Mouse (Mus musculus) cerebellum, adult 2 months (tissue): ENCODE measurements around the gene 2810006K23Rik. TPM values are rescaled to one million over a fixed set of nuclear protein-coding genes. Genes with fewer than 3 reads are reported as not detected.
A peak's percentile ranks its signal among the peaks of the same experiment; 100 is the strongest.
"Not testable (repeated sequence)": the region's sequence is repeated elsewhere in the genome, so short reads cannot be mapped to it uniquely, and the experiment has no call there.

Source experiments
- DNase-seq, 2 experiments: peaks; one replicate each; pipeline ENCODE4 v3.0.0; 2021
- H3K27ac ChIP-seq: fragments of 200-500 bp; 2 replicates; pipeline ENCODE4 v1.5.1; 2012; ENCODE audit warnings: low read length, control low read depth, inconsistent platforms; ENCODE audit not compliant: insufficient read depth
- H3K27me3 ChIP-seq: fragments of 200-500 bp; 2 replicates; pipeline ENCODE4 v1.6.1; 2012; ENCODE audit warnings: inconsistent platforms, mild to moderate bottlenecking, low read length, moderate library complexity; ENCODE audit not compliant: control insufficient read depth, insufficient read depth
- H3K4me1 ChIP-seq: fragments of 200-500 bp; 2 replicates; pipeline ENCODE4 v1.6.1; 2011; ENCODE audit warnings: low read length; ENCODE audit not compliant: control insufficient read depth, insufficient read depth
- H3K4me3 ChIP-seq: fragments of 200-500 bp; replicated peaks from 2 replicates; pipeline ENCODE3; 2011; ENCODE audit warnings: mild to moderate bottlenecking, low read depth, low read length, control low read depth; ENCODE audit not compliant: insufficient read depth
- CTCF ChIP-seq: fragments of 200-500 bp; IDR thresholded peaks from 2 replicates; pipeline ENCODE4 v1.5.1; 2011; ENCODE audit warnings: low read depth, mild to moderate bottlenecking, control low read depth, low read length, moderate library complexity, borderline replicate concordance; ENCODE audit not compliant: insufficient read depth
- POLR2A ChIP-seq: fragments of 200-500 bp; IDR thresholded peaks from 2 replicates; pipeline ENCODE4 v1.6.1; 2011; ENCODE audit warnings: low read length, control low read depth, borderline replicate concordance; ENCODE audit not compliant: insufficient read depth
- WGBS: fragments of 180-500 bp; shearing (Covaris S2); methylation state at CpG from one replicate; pipeline ENCODE4 v1.1.7; 2018; 5-methylcytosine and 5-hydroxymethylcytosine counted together
- polyA plus RNA-seq: library from polyadenylated mRNA; depleted of rRNA; stranded (reverse); fragments of >200 nt; gene quantifications from 2 replicates; pipeline ENCODE4 v1.2.3, GENCODE M21; 2012; rRNA removed

Gene 2810006K23Rik
- 10.5 and 12.0 TPM in 2 replicates for polyA plus RNA-seq

- H3K27me3 ChIP-seq: no peaks in the 10 kb centered on the region
- no peaks in the 10 kb centered on the region; the same call in 1 of the 2 replicates for H3K4me1 ChIP-seq
- H3K27ac ChIP-seq: peak within 1 kb of the TSS; percentile 92
- TF ChIP-seq POLR2A (peak; percentile 100), CTCF (no peak)
- DNase-seq: peak; percentile 100
- H3K4me3 ChIP-seq: peak within 1 kb of the TSS; percentile 93
- WGBS: under 1% methylated on average over 72 of the region's 72 CpGs
Observed at GRCm38 (mm10) chr5:124327510-124328364, at the start of gene 2810006K23Rik, which contains the start of gene Mphosph9. Gene 2810006K23Rik, plus strand, starts transcription at chr5:124328089. Gene Mphosph9, minus strand, starts transcription at chr5:124327972.

GRCm38 (mm10) chr5:124282854-124283253, 45.0 kb upstream of the 2810006K23Rik start:
- WGBS: 83% methylated on average over 2 of the region's 2 CpGs
- Histone ChIP-seq H3K4me3 (no peak overlapping the region), H3K4me1 (no peaks in the 10 kb centered on the region), H3K27ac (no peak overlapping the region), H3K27me3 (no peaks in the 10 kb centered on the region)
- TF ChIP-seq CTCF: no peak
- no peak for TF ChIP-seq POLR2A
- DNase-seq: no peak

- H3K4me1 ChIP-seq: no peaks in the 10 kb centered on the region
- DNase-seq: peak; percentile 23
- no peak overlapping the region for H3K27ac ChIP-seq
- TF ChIP-seq POLR2A (no peak), CTCF (peak; percentile 41; the same call in 1 of the 2 replicates)
- H3K4me3 ChIP-seq: no peak overlapping the region
- 75% methylated on average over 3 of the region's 3 CpGs for WGBS
- no peaks in the 10 kb centered on the region for H3K27me3 ChIP-seq
Observed at GRCm38 (mm10) chr5:124284330-124284729, 43.6 kb upstream of the 2810006K23Rik start.

- DNase-seq: no peak
- H3K27ac ChIP-seq: no peak overlapping the region
Observed at GRCm38 (mm10) chr5:124287616-124288247, 40.2 kb upstream of the 2810006K23Rik start.

GRCm38 (mm10) chr5:124290216-124290615, 37.7 kb upstream of the 2810006K23Rik start:
- no peaks in the 10 kb centered on the region for H3K27me3 ChIP-seq
- H3K4me1 ChIP-seq: no peaks in the 10 kb centered on the region
- no peak for DNase-seq
- TF ChIP-seq POLR2A: no peak
- TF ChIP-seq CTCF: no peak
- H3K27ac ChIP-seq: no peak overlapping the region
- no peak overlapping the region for H3K4me3 ChIP-seq
- 85% methylated on average over 4 of the region's 4 CpGs for WGBS

More at GRCm38 (mm10) chr5:124287616-124288247, 40.2 kb upstream of the 2810006K23Rik start:
- Histone ChIP-seq H3K4me3 (no peak overlapping the region), H3K27me3 (no peaks in the 10 kb centered on the region), H3K4me1 (no peaks in the 10 kb centered on the region)
- over 99% methylated on average over 6 of the region's 6 CpGs for WGBS
- no peak for TF ChIP-seq CTCF
- no peak for TF ChIP-seq POLR2A

GRCm38 (mm10) chr5:124293967-124294366, 33.9 kb upstream of the 2810006K23Rik start:
- DNase-seq: no peak
- H3K27me3 ChIP-seq: no peaks in the 10 kb centered on the region
- H3K4me3 ChIP-seq: no peak overlapping the region
- H3K4me1 ChIP-seq: no peaks in the 10 kb centered on the region
- no peak overlapping the region for H3K27ac ChIP-seq
- WGBS: 93% methylated on average over 5 of the region's 5 CpGs
- TF ChIP-seq POLR2A: no peak
- no peak for TF ChIP-seq CTCF

- no peak for DNase-seq
- 94% methylated on average over 4 of the region's 4 CpGs for WGBS
- Histone ChIP-seq H3K27me3 (no peaks in the 10 kb centered on the region), H3K27ac (no peak overlapping the region), H3K4me3 (no peak overlapping the region), H3K4me1 (no peaks in the 10 kb centered on the region; the same call in 1 of the 2 replicates)
- TF ChIP-seq POLR2A: no peak
- TF ChIP-seq CTCF: no peak
Observed at GRCm38 (mm10) chr5:124296475-124296874, 31.4 kb upstream of the 2810006K23Rik start.

- H3K27ac ChIP-seq, H3K27me3 ChIP-seq, H3K4me3 ChIP-seq, H3K4me1 ChIP-seq: not testable (repeated sequence)
- DNase-seq: peak in 1 of 2 experiments; percentile 29
- peak; percentile 62 for TF ChIP-seq CTCF
- 47% methylated on average over 4 of the region's 4 CpGs for WGBS
Observed at GRCm38 (mm10) chr5:124299307-124299706, 28.6 kb upstream of the 2810006K23Rik start.
